Mouse (Mus musculus): ENCODE data around the gene Gnaq.

DNA sequence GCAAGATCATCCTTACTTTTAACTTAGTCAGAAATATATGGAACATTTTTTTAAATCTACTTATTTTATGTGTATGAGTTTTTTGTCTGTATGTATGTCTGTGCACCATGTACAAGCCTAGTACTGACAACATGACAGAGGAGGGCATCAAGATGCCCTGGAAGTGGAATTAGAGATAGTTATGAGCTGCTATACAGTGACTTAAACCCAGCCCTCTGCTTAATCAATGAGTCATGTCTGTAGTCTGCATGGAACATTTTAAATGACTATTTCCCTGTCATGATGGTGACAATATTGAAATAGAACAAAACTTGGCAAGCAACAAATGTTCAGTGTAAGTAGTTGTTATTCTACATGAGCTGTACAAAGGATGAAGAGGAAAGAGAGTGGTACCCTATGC lies 196.4 kb downstream of the Gnaq start:
- TF ChIP-seq POLR2A (IDR thresholded peaks at IDR 0.05; ENCODE audit: low read depth, low read length) (no peak), ELF1 (IDR thresholded peaks at IDR 0.05; ENCODE audit: low read depth, low read length) (no peak), EP300 (IDR thresholded peaks at IDR 0.05; ENCODE audit: low read length) (peak; percentile 59), MYC (IDR thresholded peaks at IDR 0.05; ENCODE audit: low read depth, low read length) (no peak), POLR2AphosphoS2 (IDR thresholded peaks at IDR 0.05; ENCODE audit: low read depth, low read length) (no peak), CHD1 (IDR thresholded peaks at IDR 0.05; ENCODE audit: low read depth, low read length) (no peak), CTCF (conservative IDR thresholded peaks at IDR 0.05 in 1 of 2, IDR thresholded peaks at IDR 0.05 in 1 of 2; ENCODE audit: low read depth in 2 of 2, low read length in 2 of 2) (no peak)

Measured in CH12.LX (cell line).